Comparison of ENCODE assay signal across 7 mouse cellular contexts in genomic region chr5:142894918-142895613, GRCm38 (mm10). TPM values are rescaled to one million over a fixed set of nuclear protein-coding genes. Genes with fewer than 3 reads are reported as not detected.
DNase-seq lines count a peak whose midpoint lies in the region; ATAC-seq lines count a peak whose summit lies in the region.

TSS of gene Fbxl18 (minus strand) at chr5:142895421.

- no peaks in the 10 kb centered on the region for H3K27me3 ChIP-seq in embryonic facial prominence, embryonic 10.5 days (replicated peaks; ENCODE audit: low read depth, poor library complexity, severe bottlenecking)
- H3K27me3 ChIP-seq in limb, embryonic 13.5 days: no peaks in the 10 kb centered on the region
- no peaks in the 10 kb centered on the region for H3K27me3 ChIP-seq in midbrain, embryonic 16.5 days (ENCODE audit: control insufficient read depth, insufficient read depth, low read depth, low read length)

- WGBS in embryonic facial prominence, embryonic 10.5 days: under 1% methylated on average over 40 of the region's 40 CpGs
- WGBS in limb, embryonic 13.5 days: under 1% methylated on average over 40 of the region's 40 CpGs
- under 1% methylated on average over 40 of the region's 40 CpGs for WGBS in midbrain, embryonic 16.5 days

- H3K4me1 ChIP-seq in embryonic facial prominence, embryonic 10.5 days: peaks cover 27% of the 10 kb centered on the region
- peaks cover 19% of the 10 kb centered on the region for H3K4me1 ChIP-seq in limb, embryonic 13.5 days
- H3K4me1 ChIP-seq in midbrain, embryonic 16.5 days (ENCODE audit: control insufficient read depth, insufficient read depth, low read length): peaks cover 20% of the 10 kb centered on the region

- H3K4me2 ChIP-seq in limb, embryonic 13.5 days (replicated peaks): peak within 1 kb of the TSS; percentile 95
- H3K4me2 ChIP-seq in midbrain, embryonic 16.5 days (ENCODE audit: low read length): peak within 1 kb of the TSS; percentile 62

- H3K9me3 ChIP-seq in embryonic facial prominence, embryonic 10.5 days: no peaks in the 10 kb centered on the region
- H3K9me3 ChIP-seq in limb, embryonic 13.5 days: no peaks in the 10 kb centered on the region
- no peaks in the 10 kb centered on the region for H3K9me3 ChIP-seq in midbrain, embryonic 16.5 days (replicated peaks; ENCODE audit: control insufficient read depth, low read length, poor library complexity, severe bottlenecking)

- H3K27ac ChIP-seq in embryonic facial prominence, embryonic 10.5 days (replicated peaks): peak within 1 kb of the TSS; percentile 91
- peak within 1 kb of the TSS; percentile 52; the same call in 1 of the 2 replicates for H3K27ac ChIP-seq in limb, embryonic 13.5 days
- peak within 1 kb of the TSS; percentile 83 for H3K27ac ChIP-seq in midbrain, embryonic 16.5 days (ENCODE audit: low read length)

- H3K4me3 ChIP-seq in embryonic facial prominence, embryonic 10.5 days: peak within 1 kb of the TSS; percentile 91
- H3K4me3 ChIP-seq in limb, embryonic 13.5 days: peak within 1 kb of the TSS; percentile 85
- H3K4me3 ChIP-seq in midbrain, embryonic 16.5 days (ENCODE audit: low read depth, low read length): peak within 1 kb of the TSS; percentile 81

- DNase-seq in adrenal gland, postnatal 14 days: peak; percentile 95
- peak; percentile 93 for DNase-seq in embryonic facial prominence, embryonic 10.5 days (ENCODE audit: low spot score)
- DNase-seq in kidney, adult 11 months: peak; percentile 89
- peak; percentile 87 to 94 for DNase-seq in spleen, postnatal 10 days (ENCODE audit: low spot score in 2 of 2)

- peaks cover 20% of the 10 kb centered on the region for H3K36me3 ChIP-seq in embryonic facial prominence, embryonic 10.5 days (replicated peaks)
- H3K36me3 ChIP-seq in limb, embryonic 13.5 days: peaks cover 17% of the 10 kb centered on the region
- H3K36me3 ChIP-seq in midbrain, embryonic 16.5 days (ENCODE audit: control insufficient read depth, insufficient read depth, low read length): no peaks in the 10 kb centered on the region; the same call in 1 of the 2 replicates

- ATAC-seq in granulocyte monocyte progenitor cell, adult 5-6 weeks (replicated peaks; ENCODE audit: poor library complexity, severe bottlenecking): peak; percentile 90
- ATAC-seq in limb, embryonic 13.5 days (ENCODE audit: low FRiP score, low read depth): peak; percentile 95
- ATAC-seq in midbrain, embryonic 16.5 days: peak; percentile 95

- H3K9ac ChIP-seq in limb, embryonic 13.5 days: peak within 1 kb of the TSS; percentile 85
- H3K9ac ChIP-seq in midbrain, embryonic 16.5 days (ENCODE audit: low read depth, low read length): peak within 1 kb of the TSS; percentile 83

RNA-seq across cellular contexts. Expression of gene Fbxl18, which starts in this region (rescaled TPM):
- total RNA-seq in adrenal gland, postnatal 14 days (2021): 11.8 and 12.0 TPM in 2 replicates
- 25.6 and 25.9 TPM in 2 replicates for polyA plus RNA-seq in embryonic facial prominence, embryonic 10.5 days (2016; fragmentation: Nextera tagmentation; extraction: Ambion mirVana)
- total RNA-seq in granulocyte monocyte progenitor cell, adult 5-6 weeks (2014; fragmentation: Nextera tagmentation): 4.0 and 4.1 TPM in 2 replicates
- total RNA-seq in granulocyte monocyte progenitor cell, adult 5-6 weeks (2017): 1.7 and 2.4 TPM in 2 replicates
- 14.1 and 16.1 TPM in 2 replicates for polyA plus RNA-seq in limb, embryonic 13.5 days (2015; fragmentation: Nextera tagmentation; extraction: Ambion mirVana)
- polyA plus RNA-seq in midbrain, embryonic 16.5 days (2015; fragmentation: Nextera tagmentation; extraction: Ambion mirVana): 29.9 and 35.1 TPM in 2 replicates

Comparison
In these comparisons a context has a peak if more than half of its experiments do, and no peak if none do; other contexts are left out.
1. Peak in every context shown above with its lines: DNase-seq, ATAC-seq, H3K4me3 ChIP-seq and H3K27ac ChIP-seq.